Mouse (Mus musculus) G1E (cell line): ENCODE results near the gene Zfp882.

Source experiments
- CTCF ChIP-seq: IDR thresholded peaks from 2 replicates; pipeline ENCODE4 v1.5.1; 2012; ENCODE audit warnings: low read depth, low read length, inconsistent platforms, mixed read lengths
- POLR2AphosphoS5 ChIP-seq: IDR thresholded peaks from 2 replicates; pipeline ENCODE4 v1.6.1; 2012; ENCODE audit warnings: low read depth, low read length, inconsistent platforms; ENCODE audit not compliant: insufficient replicate concordance
- TAL1 ChIP-seq: conservative IDR thresholded peaks from 2 replicates; pipeline ENCODE4 v1.6.1; 2012; ENCODE audit warnings: low read depth, low read length, inconsistent platforms, mixed read lengths

DNA sequence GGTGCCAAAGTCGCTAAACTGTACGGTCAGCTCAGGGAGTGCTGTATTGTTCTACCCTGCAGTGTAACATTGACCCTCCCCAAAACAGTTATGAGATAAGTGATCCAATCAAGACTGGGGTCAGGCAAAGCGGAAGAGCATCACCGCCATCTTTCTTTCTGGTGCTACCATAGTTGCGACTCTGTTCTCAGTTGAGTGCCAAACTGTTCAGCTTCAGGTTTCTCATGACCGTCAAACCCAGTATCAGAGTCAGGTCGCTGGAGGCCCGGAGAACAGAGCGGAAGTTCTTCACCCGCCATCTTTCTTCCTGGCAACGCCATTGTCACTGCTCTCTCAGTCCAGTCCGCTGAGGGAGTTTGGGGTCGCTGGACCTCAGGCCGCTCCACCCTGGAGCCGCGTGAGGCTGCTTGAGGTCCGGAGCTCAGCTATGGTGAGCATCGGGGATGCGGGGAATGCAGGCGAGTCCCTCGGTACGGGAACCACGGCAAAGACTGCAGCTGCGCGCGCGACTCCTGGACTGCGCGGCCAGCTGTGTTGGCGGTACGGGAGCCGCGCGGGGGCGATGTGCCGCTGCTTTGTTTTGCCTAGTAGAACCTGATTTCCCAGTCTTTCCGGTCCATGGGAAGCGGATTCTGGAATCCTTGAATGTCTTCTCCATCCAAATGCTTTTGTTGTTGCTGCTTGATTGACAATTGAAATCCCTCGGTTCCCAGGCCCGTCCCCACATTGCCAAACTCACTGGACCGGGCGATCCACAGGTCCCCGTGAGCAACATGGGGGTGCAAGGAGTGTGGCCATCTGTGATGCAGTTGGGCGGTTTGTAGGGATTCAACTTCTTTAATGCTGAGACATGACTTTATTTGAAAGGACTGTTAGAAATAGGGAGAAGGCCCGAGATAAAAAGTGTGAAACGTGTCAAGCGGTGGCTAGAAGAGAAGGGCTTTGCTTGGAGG lies at the start of gene Zfp882, which contains the start of gene Zfp617:
- TF ChIP-seq CTCF (no peak), TAL1 (no peak), POLR2AphosphoS5 (no peak)
